28 mouse cellular contexts compared by ENCODE assay signal in genomic region chr12:82321855-82322254, GRCm38 (mm10).
A peak's percentile ranks its signal among the peaks of the same experiment; 100 is the strongest.
DNase-seq lines count a peak whose midpoint lies in the region; ATAC-seq and TF ChIP-seq lines count a peak whose summit lies in the region.
"Had no signal": no experiment of that assay in that cellular context is flagged by ENCODE, and none has a peak within 500 bp of the region (broad histone marks: within the 10 kb centered on the region; RNA-seq: fewer than 3 reads in every experiment).

No protein-coding gene starts in this region.

- no peak for ATAC-seq in forebrain, embryonic 15.5 days (replicated peaks)
- ATAC-seq in forebrain, embryonic 11.5 days (replicated peaks; ENCODE audit: low FRiP score), result no peak
- no peak for ATAC-seq in intestine, postnatal 0 days
- no peak for ATAC-seq in intestine, embryonic 16.5 days
- ATAC-seq in lung, embryonic 14.5 days (ENCODE audit: insufficient read depth), result no peak
- no peak for ATAC-seq in embryonic facial prominence, embryonic 13.5 days (ENCODE audit: insufficient number of reproducible peaks, insufficient read depth, low FRiP score, low TSS enrichment, low read depth)
- ATAC-seq: CD4-positive, CD25-positive, alpha-beta regulatory T cell, adult 4 months; liver, postnatal 0 days; midbrain, embryonic 16.5 days; Patski had no signal

- H3K4me1 ChIP-seq in forebrain, embryonic 15.5 days, result peaks cover 3% of the 10 kb centered on the region; the same call in 1 of the 2 replicates
- no peaks in the 10 kb centered on the region for H3K4me1 ChIP-seq in forebrain, embryonic 11.5 days (replicated peaks; ENCODE audit: control insufficient read depth, insufficient read depth, low read length)
- H3K4me1 ChIP-seq in intestine, postnatal 0 days (replicated peaks; ENCODE audit: control insufficient read depth, insufficient read depth, low read length), result no peaks in the 10 kb centered on the region; the same call in 1 of the 2 replicates
- no peaks in the 10 kb centered on the region for H3K4me1 ChIP-seq in intestine, embryonic 16.5 days (ENCODE audit: control insufficient read depth, insufficient read depth, low read length)
- no peaks in the 10 kb centered on the region for H3K4me1 ChIP-seq in lung, embryonic 14.5 days (ENCODE audit: insufficient read depth)
- no peaks in the 10 kb centered on the region for H3K4me1 ChIP-seq in lung, adult 2 months (ENCODE audit: control insufficient read depth, insufficient read depth, low read length)
- H3K4me1 ChIP-seq in embryonic facial prominence, embryonic 13.5 days, result peaks cover 31% of the 10 kb centered on the region

- 90% methylated on average over 2 of the region's 2 CpGs for WGBS in forebrain, embryonic 15.5 days
- 91% methylated on average over 2 of the region's 2 CpGs for WGBS in forebrain, embryonic 11.5 days
- 97% methylated on average over 2 of the region's 2 CpGs for WGBS in intestine, postnatal 0 days
- WGBS in intestine, embryonic 16.5 days, result 89% methylated on average over 2 of the region's 2 CpGs
- WGBS in lung, embryonic 14.5 days, result 87% methylated on average over 2 of the region's 2 CpGs
- 94% methylated on average over 2 of the region's 2 CpGs for WGBS in lung, adult 2 months
- 60% methylated on average over 2 of the region's 2 CpGs for WGBS in embryonic facial prominence, embryonic 13.5 days

- no peaks in the 10 kb centered on the region for H3K9me3 ChIP-seq in forebrain, embryonic 15.5 days
- H3K9me3 ChIP-seq in forebrain, embryonic 11.5 days (ENCODE audit: control insufficient read depth, low read length), result no peaks in the 10 kb centered on the region
- H3K9me3 ChIP-seq in intestine, postnatal 0 days (ENCODE audit: control insufficient read depth), result no peaks in the 10 kb centered on the region
- no peaks in the 10 kb centered on the region for H3K9me3 ChIP-seq in intestine, embryonic 16.5 days (ENCODE audit: control insufficient read depth, low read length)
- H3K9me3 ChIP-seq in lung, embryonic 14.5 days (ENCODE audit: low read depth, low read length), result no peaks in the 10 kb centered on the region
- H3K9me3 ChIP-seq in embryonic facial prominence, embryonic 13.5 days, result no peaks in the 10 kb centered on the region
- H3K9me3 ChIP-seq: hindbrain, embryonic 12.5 days; stomach, embryonic 15.5 days had no signal

- H3K9ac ChIP-seq in forebrain, embryonic 15.5 days (replicated peaks), result no peak overlapping the region
- no peak overlapping the region for H3K9ac ChIP-seq in forebrain, embryonic 11.5 days (ENCODE audit: low read length)
- no peak overlapping the region for H3K9ac ChIP-seq in intestine, postnatal 0 days (ENCODE audit: low read depth, low read length)
- no peak overlapping the region for H3K9ac ChIP-seq in intestine, embryonic 16.5 days (ENCODE audit: low read depth, low read length)
- H3K9ac ChIP-seq in lung, embryonic 14.5 days, result no peak overlapping the region
- no peak overlapping the region for H3K9ac ChIP-seq in embryonic facial prominence, embryonic 13.5 days
- H3K9ac ChIP-seq: hindbrain, embryonic 12.5 days; liver, postnatal 0 days; stomach, embryonic 15.5 days had no signal

- TF ChIP-seq CTCF in intestine, postnatal 0 days (IDR thresholded peaks at IDR 0.05; ENCODE audit: low read depth), result peak; percentile 27
- TF ChIP-seq CTCF in lung, embryonic 14.5 days (IDR thresholded peaks at IDR 0.05; ENCODE audit: low read depth), result 0 out of 2 replicates have a peak, but pooled peaks have one; percentile 4
- no peak for TF ChIP-seq CTCF in lung, adult 2 months (IDR thresholded peaks at IDR 0.05; ENCODE audit: insufficient read depth, low read length)

- H3K36me3 ChIP-seq in forebrain, embryonic 15.5 days, result no peaks in the 10 kb centered on the region
- H3K36me3 ChIP-seq in forebrain, embryonic 11.5 days (ENCODE audit: control insufficient read depth, insufficient read depth, low read length), result no peaks in the 10 kb centered on the region
- no peaks in the 10 kb centered on the region for H3K36me3 ChIP-seq in intestine, postnatal 0 days (ENCODE audit: control insufficient read depth, insufficient read depth)
- no peaks in the 10 kb centered on the region for H3K36me3 ChIP-seq in intestine, embryonic 16.5 days (ENCODE audit: control insufficient read depth, insufficient read depth, low read length)
- H3K36me3 ChIP-seq in lung, embryonic 14.5 days (ENCODE audit: insufficient read depth), result no peaks in the 10 kb centered on the region
- no peaks in the 10 kb centered on the region for H3K36me3 ChIP-seq in embryonic facial prominence, embryonic 13.5 days
- H3K36me3 ChIP-seq: hindbrain, embryonic 12.5 days; stomach, embryonic 15.5 days had no signal

- H3K4me2 ChIP-seq in forebrain, embryonic 15.5 days (replicated peaks), result no peak overlapping the region
- H3K4me2 ChIP-seq in forebrain, embryonic 11.5 days (ENCODE audit: low read depth, low read length, severe bottlenecking), result no peak overlapping the region
- H3K4me2 ChIP-seq in intestine, postnatal 0 days (replicated peaks; ENCODE audit: low read depth), result no peak overlapping the region
- no peak overlapping the region for H3K4me2 ChIP-seq in intestine, embryonic 16.5 days (ENCODE audit: low read depth, low read length)
- H3K4me2 ChIP-seq in lung, embryonic 14.5 days, result no peak overlapping the region
- H3K4me2 ChIP-seq in embryonic facial prominence, embryonic 13.5 days, result no peak overlapping the region
- H3K4me2 ChIP-seq: heart, embryonic 11.5 days; hindbrain, embryonic 12.5 days; liver, embryonic 11.5 days; stomach, embryonic 15.5 days had no signal

- no peaks in the 10 kb centered on the region for H3K27me3 ChIP-seq in forebrain, embryonic 15.5 days
- H3K27me3 ChIP-seq in forebrain, embryonic 11.5 days (ENCODE audit: control insufficient read depth, insufficient read depth, low read length), result no peaks in the 10 kb centered on the region
- no peaks in the 10 kb centered on the region for H3K27me3 ChIP-seq in intestine, postnatal 0 days (replicated peaks; ENCODE audit: control insufficient read depth, insufficient read depth, low read length)
- no peaks in the 10 kb centered on the region for H3K27me3 ChIP-seq in intestine, embryonic 16.5 days (replicated peaks; ENCODE audit: control insufficient read depth, insufficient read depth, low read length)
- H3K27me3 ChIP-seq in lung, embryonic 14.5 days (ENCODE audit: insufficient read depth, low read length), result no peaks in the 10 kb centered on the region
- no peaks in the 10 kb centered on the region for H3K27me3 ChIP-seq in embryonic facial prominence, embryonic 13.5 days
- H3K27me3 ChIP-seq: hindbrain, embryonic 12.5 days; Patski; stomach, embryonic 15.5 days had no signal

- TF ChIP-seq POLR2A in lung, adult 2 months (IDR thresholded peaks at IDR 0.05; ENCODE audit: borderline replicate concordance, extremely low read depth, low read depth, low read length), result no peak

- no peak overlapping the region for H3K4me3 ChIP-seq in forebrain, embryonic 15.5 days
- no peak overlapping the region for H3K4me3 ChIP-seq in forebrain, embryonic 11.5 days (ENCODE audit: low read depth, low read length)
- H3K4me3 ChIP-seq in intestine, postnatal 0 days (ENCODE audit: low read depth, low read length), result no peak overlapping the region
- H3K4me3 ChIP-seq in intestine, embryonic 16.5 days (ENCODE audit: low read length), result no peak overlapping the region
- no peak overlapping the region for H3K4me3 ChIP-seq in lung, embryonic 14.5 days (ENCODE audit: low read depth, low read length)
- no peak overlapping the region for H3K4me3 ChIP-seq in lung, adult 2 months (replicated peaks; ENCODE audit: extremely low read depth, low read depth, low read length)
- no peak overlapping the region for H3K4me3 ChIP-seq in embryonic facial prominence, embryonic 13.5 days
- H3K4me3 ChIP-seq: erythroblast, embryonic 14.5 days; gastrocnemius, adult 2 months; hindbrain, embryonic 12.5 days; stomach, embryonic 15.5 days had no signal

- no peak for DNase-seq in forebrain, embryonic 11.5 days (ENCODE audit: low spot score)
- DNase-seq in lung, embryonic 14.5 days, result no peak
- DNase-seq in lung, adult 2 months, result no peak
- no peak for DNase-seq in spleen, postnatal 14 days (ENCODE audit: low spot score in 2 of 2)
- DNase-seq: adrenal gland, postnatal 36 days; cerebellum, adult 11 months; cerebellum, adult 9-11 months; gastrocnemius, adult 2 months; heart, postnatal 14 days; kidney, adult 8-10 months; kidney, postnatal 36 days; left cerebral cortex, postnatal 4 days; liver, postnatal 0 days; right cerebral cortex, adult 18-20 months; right cerebral cortex, postnatal 4 days had no signal

- peak overlapping the region; percentile 38; the same call in 1 of the 2 replicates for H3K27ac ChIP-seq in forebrain, embryonic 15.5 days (replicated peaks)
- no peak overlapping the region for H3K27ac ChIP-seq in forebrain, embryonic 11.5 days (ENCODE audit: low read depth, low read length)
- no peak overlapping the region for H3K27ac ChIP-seq in intestine, postnatal 0 days (ENCODE audit: low read depth, low read length)
- H3K27ac ChIP-seq in intestine, embryonic 16.5 days (ENCODE audit: low read length), result no peak overlapping the region
- H3K27ac ChIP-seq in lung, embryonic 14.5 days (ENCODE audit: low read depth), result no peak overlapping the region
- peak overlapping the region; percentile 63 for H3K27ac ChIP-seq in embryonic facial prominence, embryonic 13.5 days
- H3K27ac ChIP-seq: gastrocnemius, adult 2 months; hindbrain, embryonic 12.5 days; macrophage; stomach, embryonic 15.5 days had no signal

Comparison
In these comparisons a context has a peak if more than half of its experiments do, and no peak if none do; other contexts are left out.
1. H3K27ac ChIP-seq: peak in forebrain, embryonic 15.5 days (single experiment) and embryonic facial prominence, embryonic 13.5 days (single experiment); none in forebrain, embryonic 11.5 days (single experiment), intestine, postnatal 0 days (single experiment), intestine, embryonic 16.5 days (single experiment) and lung, embryonic 14.5 days (single experiment).